Mouse (Mus musculus) ES-Bruce4 (cell line): ENCODE measurements around the gene Lrig2.

ENCODE experiments used
- CTCF ChIP-seq: IDR thresholded peaks from one replicate; pipeline ENCODE4 v1.8.1; 2011; ENCODE audit warnings: low read depth, low read length
- EP300 ChIP-seq: IDR thresholded peaks from 2 replicates; pipeline ENCODE4 v1.6.1; 2011; ENCODE audit warnings: low read depth, low read length; ENCODE audit not compliant: insufficient read depth

DNA sequence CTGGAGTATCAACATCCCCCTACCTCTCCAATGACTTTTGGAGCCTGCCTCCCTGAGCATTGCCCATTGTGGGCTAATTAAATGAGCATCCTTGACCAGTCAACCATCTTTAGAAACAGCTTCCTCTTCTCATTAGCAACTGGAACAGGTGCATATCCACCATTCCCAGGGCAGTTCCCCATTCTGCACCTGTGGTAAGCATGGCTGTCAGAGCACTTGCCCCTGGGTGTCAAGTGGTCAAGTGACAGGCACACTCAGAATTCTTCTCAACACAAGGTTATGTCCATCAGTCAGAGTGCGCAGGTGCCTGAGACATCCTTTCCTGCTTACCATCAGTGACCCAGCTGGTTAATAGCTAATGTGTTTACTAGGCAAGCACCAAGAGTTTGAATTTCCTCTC is 72.9 kb downstream of the Lrig2 start:
- TF ChIP-seq CTCF (no peak), EP300 (no peak)
